Mouse (Mus musculus) R1 (cell line): ENCODE results near the gene Epop.
"Not testable (repeated sequence)": the region's sequence is repeated elsewhere in the genome, so short reads cannot be mapped to it uniquely, and the experiment has no call there.

ENCODE experiments used
- DNase-seq: peaks from one replicate; pipeline ENCODE4 v3.0.0-alpha.2; 2018; ENCODE audit warnings: low read depth, low spot score

The Epop gene

GRCm38 (mm10) chr11:97660734-97661647, 31.5 kb upstream of the Epop start:
- no peak for DNase-seq

- peak; percentile 75 for DNase-seq
Measured at GRCm38 (mm10) chr11:97659990-97660714, 30.6 kb upstream of the Epop start.

- no peak for DNase-seq
Measured at GRCm38 (mm10) chr11:97659267-97659989, 29.9 kb upstream of the Epop start.

GRCm38 (mm10) chr11:97658751-97659266, 29.3 kb upstream of the Epop start:
- DNase-seq: peak; percentile 76

GRCm38 (mm10) chr11:97657967-97658366, 28.5 kb upstream of the Epop start:
- not testable (repeated sequence) for DNase-seq

GRCm38 (mm10) chr11:97657184-97657945, 27.9 kb upstream of the Epop start:
- peak; percentile 71 for DNase-seq

- peak; percentile 86 for DNase-seq
Measured at GRCm38 (mm10) chr11:97656269-97656971, 26.9 kb upstream of the Epop start.

- no peak for DNase-seq
Measured at GRCm38 (mm10) chr11:97654210-97654609, 24.7 kb upstream of the Epop start.

- peak; percentile 88 for DNase-seq
Measured at GRCm38 (mm10) chr11:97653376-97653775, 23.9 kb upstream of the Epop start.

- DNase-seq: no peak
Measured at GRCm38 (mm10) chr11:97650341-97650740, 20.8 kb upstream of the Epop start.

GRCm38 (mm10) chr11:97648541-97648940, 19.0 kb upstream of the Epop start:
- not testable (repeated sequence) for DNase-seq

GRCm38 (mm10) chr11:97644834-97645233, 15.3 kb upstream of the Epop start:
- DNase-seq: peak; percentile 97

GRCm38 (mm10) chr11:97643380-97644055, 14.0 kb upstream of the Epop start:
- DNase-seq: no peak

GRCm38 (mm10) chr11:97642746-97643145, 13.2 kb upstream of the Epop start:
- DNase-seq: peak; percentile 69

- DNase-seq: no peak
Measured at GRCm38 (mm10) chr11:97641668-97642067, 12.2 kb upstream of the Epop start.

- DNase-seq: peak; percentile 95
Measured at GRCm38 (mm10) chr11:97635468-97636019, 6.0 kb upstream of the Epop start.

GRCm38 (mm10) chr11:97632440-97632839, 2.9 kb upstream of the Epop start:
- DNase-seq: not testable (repeated sequence)

- peak; percentile 88 for DNase-seq
Measured at GRCm38 (mm10) chr11:97631938-97632337, 2.4 kb upstream of the Epop start.

GRCm38 (mm10) chr11:97631500-97631899, 2.0 kb upstream of the Epop start:
- DNase-seq: no peak
